Mouse (Mus musculus) olfactory bulb, adult 2 months (tissue): ENCODE measurements around the gene Sun5.

Source experiments
- CTCF ChIP-seq: fragments of 200-500 bp; IDR thresholded peaks from 2 replicates; pipeline ENCODE4 v1.5.1; 2012; ENCODE audit warnings: low read depth, mild to moderate bottlenecking, low read length, moderate library complexity; ENCODE audit not compliant: insufficient read depth
- POLR2A ChIP-seq: fragments of 200-500 bp; IDR thresholded peaks from 2 replicates; pipeline ENCODE4 v1.6.1; 2012; ENCODE audit warnings: mild to moderate bottlenecking, low read depth, low read length, moderate library complexity; ENCODE audit not compliant: insufficient read depth

GRCm38 (mm10) chr2:153828704-153829103 is 42.2 kb downstream of the Sun5 start:
- TF ChIP-seq CTCF (no peak), POLR2A (no peak)
